Mouse (Mus musculus): ENCODE data around the gene S100z. TPM values are rescaled to one million over a fixed set of nuclear protein-coding genes. Genes with fewer than 3 reads are reported as not detected.

Gene S100z
- polyA plus RNA-seq, 1 experiment from 2014 or later = not detected

DNA sequence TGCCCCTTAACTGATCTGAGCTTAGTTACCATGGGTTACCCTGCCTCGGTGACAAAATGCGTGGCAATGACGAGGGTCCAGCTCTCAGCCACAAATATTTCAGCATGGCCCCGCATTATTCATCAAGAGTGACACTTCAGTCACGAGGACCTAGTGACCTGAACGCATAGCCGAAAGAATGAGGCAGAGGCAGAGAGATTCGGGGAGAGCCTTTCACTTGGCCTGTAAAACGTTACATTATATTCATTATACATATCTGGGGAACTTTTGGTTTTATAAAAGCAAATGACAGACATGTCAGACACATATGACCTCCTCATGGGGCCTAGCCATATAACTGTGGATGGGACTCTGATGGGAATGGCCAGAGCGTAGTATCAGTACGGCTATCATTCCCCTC, 33.7 kb downstream of the S100z start, which contains the start of gene Crhbp:
Gene Crhbp, minus strand, starts transcription at position 101 of the 400 bp plus-strand sequence.
- no peaks in the 10 kb centered on the region for H3K4me1 ChIP-seq (replicated peaks)
- 52% methylated on average over 11 of the region's 11 CpGs for WGBS (ENCODE audit: insufficient replicate concordance)
- ATAC-seq (ENCODE audit: insufficient read depth) = no peak
- no peak within 1 kb of the TSS for H3K27ac ChIP-seq (replicated peaks)
- H3K4me3 ChIP-seq (replicated peaks) = no peak within 1 kb of the TSS
- H3K4me2 ChIP-seq = peak within 1 kb of the TSS; percentile 40
- no peak within 1 kb of the TSS for H3K9ac ChIP-seq
- peaks cover 62% of the 10 kb centered on the region for H3K27me3 ChIP-seq
- no peaks in the 10 kb centered on the region for H3K36me3 ChIP-seq (replicated peaks)
- no peaks in the 10 kb centered on the region for H3K9me3 ChIP-seq (replicated peaks)

DNA sequence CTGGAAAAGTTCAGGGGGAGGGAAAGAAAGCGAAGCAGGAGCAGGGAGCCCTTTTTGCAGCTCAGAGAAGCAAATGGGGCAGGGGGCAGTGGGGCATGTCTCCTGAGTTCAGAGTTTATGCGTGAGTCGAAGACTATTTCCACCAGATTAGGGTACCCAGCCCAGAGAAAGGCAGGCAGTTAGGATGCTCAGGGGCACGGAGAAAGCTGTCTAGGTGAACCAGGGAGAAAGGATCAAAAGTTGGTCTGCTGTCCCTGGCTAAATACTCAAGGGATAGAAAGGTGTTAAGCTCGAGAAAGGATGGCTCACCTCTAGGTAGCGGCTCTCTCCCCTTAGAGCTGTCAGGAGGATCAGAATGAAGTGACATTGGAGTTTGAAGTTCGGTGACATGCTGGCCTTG, 34.2 kb downstream of the S100z start:
- no peaks in the 10 kb centered on the region for H3K36me3 ChIP-seq (replicated peaks)
- ATAC-seq (ENCODE audit: insufficient read depth) = no peak
- no peaks in the 10 kb centered on the region for H3K4me1 ChIP-seq (replicated peaks)
- no peak overlapping the region for H3K27ac ChIP-seq (replicated peaks)
- no peaks in the 10 kb centered on the region for H3K9me3 ChIP-seq (replicated peaks)
- H3K27me3 ChIP-seq = peaks cover 65% of the 10 kb centered on the region
- no peak overlapping the region for H3K4me3 ChIP-seq (replicated peaks)
- H3K4me2 ChIP-seq = no peak overlapping the region
- no peak overlapping the region for H3K9ac ChIP-seq
- WGBS (ENCODE audit: insufficient replicate concordance) = 14% methylated on average over 7 of the region's 7 CpGs

DNA sequence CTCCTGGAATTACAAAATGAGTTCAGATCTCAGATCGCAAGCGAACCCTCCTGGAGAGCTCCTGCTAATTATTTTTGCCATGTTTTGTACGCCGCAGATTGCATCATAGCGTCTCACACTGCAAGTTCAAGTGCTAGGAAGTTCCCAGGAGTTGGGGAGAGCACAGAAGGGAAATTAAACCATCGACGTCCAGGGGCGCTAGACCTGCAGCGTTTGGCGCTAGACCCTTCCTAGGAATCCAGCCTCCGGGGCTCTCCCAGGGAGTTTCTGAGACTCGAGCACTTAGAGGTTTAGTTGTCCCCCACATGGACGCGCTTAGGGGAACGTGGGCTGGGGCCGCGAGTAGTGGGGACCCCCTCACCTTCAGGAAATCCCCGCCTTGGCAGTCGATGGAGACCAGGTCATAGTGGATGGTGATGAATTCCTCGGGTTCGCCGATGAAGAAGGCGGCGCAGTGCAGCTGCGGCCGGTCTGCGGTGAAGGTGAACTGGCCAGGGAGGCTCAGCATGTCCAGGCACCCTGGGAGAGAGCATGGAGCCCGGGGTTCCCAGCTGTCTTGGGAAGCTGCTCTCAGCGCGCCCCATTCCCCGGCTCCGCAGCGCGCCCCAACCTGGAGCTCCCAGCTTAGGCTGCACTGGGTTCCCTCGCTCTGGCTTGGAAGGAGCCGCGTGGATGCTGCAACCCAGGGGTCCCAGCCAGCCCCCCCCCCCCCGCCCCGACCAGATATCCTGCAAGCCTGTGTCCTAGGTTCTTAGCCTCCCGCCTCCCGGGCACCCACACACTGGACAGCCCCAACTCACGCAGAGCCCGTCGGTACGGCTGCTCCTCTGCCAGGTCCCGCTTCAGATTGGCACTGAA, 34.9 kb downstream of the S100z start:
- no peaks in the 10 kb centered on the region for H3K9me3 ChIP-seq (replicated peaks)
- no peaks in the 10 kb centered on the region for H3K4me1 ChIP-seq (replicated peaks)
- no peaks in the 10 kb centered on the region for H3K36me3 ChIP-seq (replicated peaks)
- no peak overlapping the region for H3K4me3 ChIP-seq (replicated peaks)
- no peak overlapping the region for H3K9ac ChIP-seq
- peaks cover 65% of the 10 kb centered on the region for H3K27me3 ChIP-seq
- no peak for ATAC-seq (ENCODE audit: insufficient read depth)
- peak overlapping the region; percentile 40 for H3K4me2 ChIP-seq
- 3% methylated on average over 46 of the region's 46 CpGs for WGBS (ENCODE audit: insufficient replicate concordance)
- H3K27ac ChIP-seq (replicated peaks) = no peak overlapping the region

DNA sequence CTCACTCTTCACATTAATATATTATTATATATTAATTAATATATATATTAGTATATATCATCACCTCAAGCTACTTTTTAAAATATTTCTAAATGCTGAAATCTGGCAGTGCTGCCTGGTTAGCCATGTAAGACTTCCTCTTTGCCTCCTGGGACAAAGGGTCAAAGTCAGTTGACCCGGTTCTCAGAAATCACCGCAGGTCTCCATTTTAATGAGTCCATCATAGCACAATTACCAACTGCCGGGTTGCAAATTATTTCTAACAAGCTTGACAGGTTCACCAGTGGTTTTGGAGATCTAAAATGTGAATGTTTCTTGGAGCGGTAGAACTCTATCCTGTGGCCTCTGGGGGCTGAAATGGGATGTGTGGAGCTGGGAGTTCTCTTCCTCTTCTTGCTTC, 35.6 kb downstream of the S100z start:
- Histone ChIP-seq H3K4me3 (replicated peaks) (no peak overlapping the region), H3K36me3 (replicated peaks) (no peaks in the 10 kb centered on the region), H3K9ac (no peak overlapping the region), H3K4me1 (replicated peaks) (no peaks in the 10 kb centered on the region), H3K4me2 (no peak overlapping the region), H3K27me3 (peaks cover 65% of the 10 kb centered on the region), H3K9me3 (replicated peaks) (no peaks in the 10 kb centered on the region), H3K27ac (replicated peaks) (no peak overlapping the region)
- WGBS (ENCODE audit: insufficient replicate concordance) = 23% methylated on average over 4 of the region's 4 CpGs
- ATAC-seq (ENCODE audit: insufficient read depth) = no peak

DNA sequence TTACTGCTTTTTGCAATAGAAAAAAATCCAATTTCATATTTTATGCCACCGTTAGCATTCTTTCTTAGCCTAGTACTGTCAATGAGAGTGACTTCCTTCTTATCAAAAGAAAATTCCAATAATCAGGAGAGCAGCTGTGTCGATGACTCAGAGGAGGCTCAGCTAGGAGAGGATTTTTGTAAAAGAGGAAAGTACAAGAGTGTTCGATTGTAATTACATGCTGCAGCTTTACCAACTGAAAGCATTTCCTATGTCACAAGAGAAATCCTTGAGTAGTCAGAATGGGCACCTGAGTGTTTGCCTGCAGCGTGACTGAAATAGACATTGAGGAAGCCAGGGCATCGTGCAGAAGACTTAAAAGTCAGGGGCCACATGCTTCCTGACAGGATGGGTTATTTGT, 39.0 kb downstream of the S100z start:
- no peak overlapping the region for H3K9ac ChIP-seq
- H3K9me3 ChIP-seq (replicated peaks) = no peaks in the 10 kb centered on the region
- H3K4me2 ChIP-seq = no peak overlapping the region
- H3K4me3 ChIP-seq (replicated peaks) = no peak overlapping the region
- 44% methylated on average over 5 of the region's 5 CpGs for WGBS (ENCODE audit: insufficient replicate concordance)
- H3K27ac ChIP-seq (replicated peaks) = no peak overlapping the region
- ATAC-seq (ENCODE audit: insufficient read depth) = no peak
- peaks cover 41% of the 10 kb centered on the region for H3K27me3 ChIP-seq
- no peaks in the 10 kb centered on the region for H3K36me3 ChIP-seq (replicated peaks)
- H3K4me1 ChIP-seq (replicated peaks) = no peaks in the 10 kb centered on the region

DNA sequence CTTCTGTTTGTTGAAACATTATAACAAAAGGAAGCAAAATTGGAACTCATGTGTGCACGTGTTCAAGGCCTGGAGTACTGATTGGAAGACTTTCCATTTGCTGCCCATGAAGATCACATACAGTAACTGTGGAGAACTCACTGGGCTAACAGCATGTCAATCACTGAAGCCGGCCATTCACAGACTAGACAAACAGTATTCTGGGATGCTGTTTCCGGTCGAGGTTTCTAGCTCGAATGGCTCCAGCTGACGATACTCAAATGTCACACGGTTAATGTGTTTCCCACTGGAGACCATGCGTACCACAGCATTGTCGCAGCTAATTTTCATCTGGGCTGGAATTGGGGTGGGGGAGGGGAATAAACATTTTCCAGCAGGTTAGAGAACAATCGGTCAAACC, 46.8 kb downstream of the S100z start:
- Histone ChIP-seq H3K9ac (no peak overlapping the region), H3K4me2 (no peak overlapping the region), H3K4me3 (replicated peaks) (no peak overlapping the region), H3K4me1 (replicated peaks) (no peaks in the 10 kb centered on the region), H3K27me3 (no peaks in the 10 kb centered on the region), H3K27ac (replicated peaks) (no peak overlapping the region), H3K36me3 (replicated peaks) (no peaks in the 10 kb centered on the region), H3K9me3 (replicated peaks) (no peaks in the 10 kb centered on the region)
- no peak for ATAC-seq (ENCODE audit: insufficient read depth)
- 69% methylated on average over 10 of the region's 10 CpGs for WGBS (ENCODE audit: insufficient replicate concordance)

DNA sequence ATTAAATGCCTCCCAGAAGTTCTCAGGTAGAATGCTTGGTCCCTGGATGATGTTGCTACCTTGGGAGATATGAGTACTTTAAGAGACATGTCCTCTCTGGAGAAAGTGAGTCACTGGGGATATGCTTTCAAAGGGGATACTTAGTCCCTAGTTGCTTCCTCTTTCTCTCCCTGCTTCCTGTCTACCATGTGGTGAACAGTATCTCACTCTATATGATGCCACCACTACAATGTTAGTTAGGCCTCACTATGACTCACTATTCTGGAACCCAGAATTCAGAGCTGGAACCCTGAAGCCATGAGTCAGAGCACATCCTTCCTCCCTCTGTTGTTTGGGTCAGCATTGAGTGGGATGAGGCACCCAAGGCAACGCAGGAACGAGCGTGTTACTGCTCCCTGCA, 51.0 kb downstream of the S100z start:
- H3K4me3 ChIP-seq (replicated peaks) = no peak overlapping the region
- 61% methylated on average over 3 of the region's 3 CpGs for WGBS (ENCODE audit: insufficient replicate concordance)
- no peak for ATAC-seq (ENCODE audit: insufficient read depth)

More for the DNA sequence above, 51.0 kb downstream of the S100z start:
- Histone ChIP-seq H3K4me1 (replicated peaks) (no peaks in the 10 kb centered on the region), H3K4me2 (no peak overlapping the region), H3K27ac (replicated peaks) (no peak overlapping the region), H3K36me3 (replicated peaks) (no peaks in the 10 kb centered on the region), H3K9ac (no peak overlapping the region), H3K9me3 (replicated peaks) (no peaks in the 10 kb centered on the region), H3K27me3 (no peaks in the 10 kb centered on the region)

Other genes starting within 250 kb of the S100z start
- gene Pde8b, start 228.4 kb downstream of the S100z start, polyA plus RNA-seq (2015; fragmentation: Nextera tagmentation; extraction: Ambion mirVana) = 0.55 and 0.78 TPM in 2 replicates
- gene Zbed3, start 155.1 kb downstream of the S100z start, polyA plus RNA-seq (2015; fragmentation: Nextera tagmentation; extraction: Ambion mirVana) = 5.2 and 5.7 TPM in 2 replicates
- 15.8 and 17.8 TPM in 2 replicates for gene Aggf1, start 103.4 kb downstream of the S100z start, polyA plus RNA-seq (2015; fragmentation: Nextera tagmentation; extraction: Ambion mirVana)
- gene Crhbp, start 33.8 kb downstream of the S100z start, polyA plus RNA-seq (2015; fragmentation: Nextera tagmentation; extraction: Ambion mirVana) = 0.16 and 0.18 TPM in 2 replicates
- gene F2rl1, start 46.5 kb upstream of the S100z start, polyA plus RNA-seq (2015; fragmentation: Nextera tagmentation; extraction: Ambion mirVana) = 0.47 and 0.71 TPM in 2 replicates
- gene F2r, start 139.8 kb upstream of the S100z start, polyA plus RNA-seq (2015; fragmentation: Nextera tagmentation; extraction: Ambion mirVana) = 32.3 and 35.9 TPM in 2 replicates
- gene F2rl2, start 218.1 kb upstream of the S100z start, polyA plus RNA-seq (2015; fragmentation: Nextera tagmentation; extraction: Ambion mirVana) = 7.5 and 8.9 TPM in 2 replicates